Mouse (Mus musculus) lung, postnatal 0 days (tissue): ENCODE results near the gene Yy1.
A peak's percentile ranks its signal among the peaks of the same experiment; 100 is the strongest.

ENCODE experiments used
- CTCF ChIP-seq: IDR thresholded peaks from 2 replicates; pipeline ENCODE4 v1.5.1; 2016; ENCODE audit warnings: antibody characterized with exemption, mild to moderate bottlenecking
- EP300 ChIP-seq: IDR thresholded peaks from 2 replicates; pipeline ENCODE4 v1.6.1; 2016; ENCODE audit warnings: antibody characterized with exemption, mild to moderate bottlenecking, control low read depth

DNA sequence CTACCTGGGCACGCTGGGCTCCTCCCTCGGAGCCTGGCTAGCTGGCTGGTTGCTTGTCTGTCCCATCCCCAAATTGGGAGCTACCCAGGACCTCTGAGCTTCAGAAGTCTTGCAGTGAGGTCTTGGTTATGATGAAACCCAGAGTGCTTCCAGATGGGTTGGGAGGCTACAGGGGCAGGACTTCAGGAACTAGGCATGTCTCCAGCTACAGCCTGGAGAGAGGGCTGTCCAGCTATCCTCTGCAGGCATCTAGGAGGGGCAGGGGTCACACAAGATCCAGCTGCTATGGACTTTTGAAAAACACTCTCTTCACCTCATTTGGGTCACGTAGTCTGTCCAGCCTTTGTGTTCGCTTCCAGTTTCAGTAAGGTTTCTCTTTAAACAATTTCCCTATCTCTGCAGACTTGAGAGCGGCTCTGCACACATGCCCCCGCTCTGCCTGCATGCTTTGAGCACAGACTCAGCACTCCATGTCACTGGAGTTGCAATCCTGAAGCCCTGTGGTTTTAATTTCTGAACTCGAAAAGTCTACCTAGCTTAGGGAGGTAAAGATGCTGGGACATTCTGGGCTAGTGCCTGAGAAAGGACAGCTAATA, 64.9 kb downstream of the Yy1 start:
- TF ChIP-seq CTCF (no peak), EP300 (peak; percentile 63; the same call in 1 of the 2 replicates)
